Mouse (Mus musculus): ENCODE results near the gene Crtac1.

- TF ChIP-seq CTCF (IDR thresholded peaks at IDR 0.05; ENCODE audit: borderline replicate concordance, insufficient read depth, low read length) (no peak), POLR2A (IDR thresholded peaks at IDR 0.05; ENCODE audit: low read depth, low read length) (no peak)
Measured at GRCm38 (mm10) chr19:42277288-42277687, 154.3 kb downstream of the Crtac1 start.

Measured in embryonic fibroblast, embryonic 13.5 days (primary cell).